Mouse (Mus musculus) ES-E14 (cell line): ENCODE data around the gene Fzd5.

ENCODE experiments used
- CHD2 ChIP-seq: IDR thresholded peaks from 2 replicates; pipeline ENCODE4 v1.6.1; 2014; ENCODE audit warnings: mild to moderate bottlenecking, low read depth, low read length, inconsistent platforms
- HCFC1 ChIP-seq: IDR thresholded peaks from 2 replicates; pipeline ENCODE4 v1.6.1; 2012; ENCODE audit warnings: low read length, inconsistent platforms, borderline replicate concordance; ENCODE audit not compliant: insufficient read depth
- ZNF384 ChIP-seq: IDR thresholded peaks from 2 replicates; pipeline ENCODE4 v1.6.1; 2012; ENCODE audit warnings: low read depth, low read length, inconsistent platforms

DNA sequence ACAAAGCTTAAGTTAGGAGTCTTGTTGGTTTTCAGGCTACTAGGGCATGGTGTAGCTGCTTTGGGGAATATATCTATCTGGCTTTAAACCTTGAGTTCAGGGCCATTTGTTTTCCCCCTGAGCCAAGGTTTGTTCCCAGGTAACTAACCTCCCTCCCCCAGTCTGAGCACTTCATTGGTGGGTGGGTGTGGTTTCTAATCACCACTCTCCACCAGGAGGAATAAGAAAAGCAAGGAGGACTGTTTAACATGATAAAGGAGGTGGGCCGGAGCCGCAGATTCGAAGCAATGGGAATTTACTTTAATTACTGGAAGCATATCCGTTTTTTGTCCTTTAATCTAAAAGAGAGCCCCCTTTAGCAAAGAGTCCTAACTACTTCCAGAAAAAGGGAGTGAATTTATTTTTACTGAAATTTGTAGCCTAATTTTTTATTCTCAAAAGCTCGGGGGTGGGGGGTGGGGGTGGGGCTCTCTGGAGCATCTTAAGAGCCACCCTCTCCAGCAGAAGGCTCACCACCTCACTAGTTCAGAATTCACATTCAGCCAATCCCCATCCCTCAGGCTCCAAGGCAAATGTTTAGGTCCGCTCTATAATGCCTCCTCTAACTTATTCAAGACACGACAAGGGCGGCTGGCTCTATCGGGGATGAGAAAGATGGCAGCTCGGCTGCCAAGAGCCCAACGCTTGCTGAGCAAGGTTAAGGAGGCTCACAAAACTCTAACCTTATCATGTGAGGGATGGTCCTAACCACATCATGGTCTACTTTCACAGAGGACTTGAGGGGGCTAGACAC, 3.9 kb downstream of the Fzd5 start:
- no peak for TF ChIP-seq ZNF384
- TF ChIP-seq CHD2 = 0 out of 2 replicates have a peak, but pooled peaks have one; percentile 20
- TF ChIP-seq HCFC1 = no peak
